Comparison of ENCODE assay signal across 13 mouse cellular contexts in genomic region chrX:37753474-37753873, GRCm38 (mm10). TPM values are rescaled to one million over a fixed set of nuclear protein-coding genes. Genes with fewer than 3 reads are reported as not detected.
DNase-seq lines count a peak whose midpoint lies in the region; ATAC-seq and TF ChIP-seq lines count a peak whose summit lies in the region.
"Had no signal": no experiment of that assay in that cellular context is flagged by ENCODE, and none has a peak within 500 bp of the region (broad histone marks: within the 10 kb centered on the region; RNA-seq: fewer than 3 reads in every experiment).

No protein-coding gene starts in this region.

- no peak for TF ChIP-seq EP300 in ES-Bruce4 (IDR thresholded peaks at IDR 0.05; ENCODE audit: insufficient read depth, low read depth, low read length)

- no peaks in the 10 kb centered on the region for H3K36me3 ChIP-seq in heart, embryonic 13.5 days
- H3K36me3 ChIP-seq in lung, embryonic 16.5 days (ENCODE audit: control insufficient read depth, insufficient read depth, low read length), result no peaks in the 10 kb centered on the region
- H3K36me3 ChIP-seq in ES-Bruce4 (ENCODE audit: control insufficient read depth, insufficient read depth, low read length, poor library complexity, severe bottlenecking), result no peaks in the 10 kb centered on the region
- H3K36me3 ChIP-seq in intestine, embryonic 15.5 days, result no peaks in the 10 kb centered on the region
- H3K36me3 ChIP-seq: hindbrain, embryonic 15.5 days had no signal

- no peak for TF ChIP-seq CTCF in ES-Bruce4 (IDR thresholded peaks at IDR 0.05; ENCODE audit: low read depth, low read length)

- H3K27ac ChIP-seq in heart, embryonic 13.5 days (replicated peaks), result peak overlapping the region; percentile 42; the same call in 1 of the 2 replicates
- no peak overlapping the region for H3K27ac ChIP-seq in lung, embryonic 16.5 days (ENCODE audit: low read length)
- peak overlapping the region; percentile 28; the same call in 1 of the 2 replicates for H3K27ac ChIP-seq in ES-Bruce4 (ENCODE audit: insufficient read depth, low read length)
- peak overlapping the region; percentile 56; the same call in 1 of the 2 replicates for H3K27ac ChIP-seq in intestine, embryonic 15.5 days
- H3K27ac ChIP-seq: hindbrain, embryonic 15.5 days; left cerebral cortex, adult 2 months had no signal

- no peaks in the 10 kb centered on the region for H3K4me1 ChIP-seq in heart, embryonic 13.5 days
- no peaks in the 10 kb centered on the region for H3K4me1 ChIP-seq in lung, embryonic 16.5 days (replicated peaks; ENCODE audit: control insufficient read depth, insufficient read depth, low read length)
- H3K4me1 ChIP-seq in ES-Bruce4 (ENCODE audit: control insufficient read depth, insufficient read depth, low read length), result no peaks in the 10 kb centered on the region
- H3K4me1 ChIP-seq in intestine, embryonic 15.5 days (replicated peaks), result no peaks in the 10 kb centered on the region
- H3K4me1 ChIP-seq: hindbrain, embryonic 15.5 days had no signal

- no peaks in the 10 kb centered on the region for H3K27me3 ChIP-seq in heart, embryonic 13.5 days (replicated peaks)
- no peaks in the 10 kb centered on the region for H3K27me3 ChIP-seq in lung, embryonic 16.5 days (ENCODE audit: control insufficient read depth, insufficient read depth, low read depth, low read length)
- no peaks in the 10 kb centered on the region for H3K27me3 ChIP-seq in ES-Bruce4 (ENCODE audit: control insufficient read depth, insufficient read depth, low read length, poor library complexity, severe bottlenecking)
- H3K27me3 ChIP-seq in intestine, embryonic 15.5 days (replicated peaks), result no peaks in the 10 kb centered on the region
- H3K27me3 ChIP-seq: hindbrain, embryonic 15.5 days had no signal

- WGBS in heart, embryonic 13.5 days, result 27% methylated on average over 5 of the region's 5 CpGs
- 32% methylated on average over 5 of the region's 5 CpGs for WGBS in lung, embryonic 16.5 days
- WGBS in intestine, embryonic 15.5 days, result 39% methylated on average over 5 of the region's 5 CpGs

- intact Hi-C loops in heart, postnatal 36 days (cut with DNase I), result no loop called here

- no peak overlapping the region for H3K9ac ChIP-seq in heart, embryonic 13.5 days
- no peak overlapping the region for H3K9ac ChIP-seq in lung, embryonic 16.5 days (ENCODE audit: low read length)
- no peak overlapping the region for H3K9ac ChIP-seq in ES-Bruce4 (ENCODE audit: low read depth, poor library complexity, severe bottlenecking)
- H3K9ac ChIP-seq in intestine, embryonic 15.5 days, result no peak overlapping the region
- H3K9ac ChIP-seq: hindbrain, embryonic 15.5 days had no signal

- ATAC-seq in heart, embryonic 13.5 days (ENCODE audit: extremely low read depth, insufficient number of reproducible peaks, low FRiP score, low TSS enrichment), result no peak
- ATAC-seq in lung, embryonic 16.5 days (ENCODE audit: low read depth), result peak; percentile 66; the same call in 1 of the 2 replicates
- no peak for ATAC-seq in intestine, embryonic 15.5 days

- H3K4me2 ChIP-seq in heart, embryonic 13.5 days, result no peak overlapping the region
- H3K4me2 ChIP-seq in lung, embryonic 16.5 days (ENCODE audit: low read depth, low read length), result no peak overlapping the region
- H3K4me2 ChIP-seq in intestine, embryonic 15.5 days (replicated peaks), result no peak overlapping the region
- H3K4me2 ChIP-seq: hindbrain, embryonic 15.5 days had no signal

- no peak overlapping the region for H3K4me3 ChIP-seq in heart, embryonic 13.5 days
- H3K4me3 ChIP-seq in lung, embryonic 16.5 days (ENCODE audit: low read length), result no peak overlapping the region
- H3K4me3 ChIP-seq in ES-Bruce4 (ENCODE audit: low read depth, low read length), result no peak overlapping the region
- no peak overlapping the region for H3K4me3 ChIP-seq in intestine, embryonic 15.5 days (replicated peaks)
- H3K4me3 ChIP-seq: hindbrain, embryonic 15.5 days; left cerebral cortex, adult 2 months had no signal

- no peak for TF ChIP-seq POLR2A in ES-Bruce4 (IDR thresholded peaks at IDR 0.05; ENCODE audit: insufficient read depth, low read length)

- H3K9me3 ChIP-seq in heart, embryonic 13.5 days, result no peaks in the 10 kb centered on the region
- no peaks in the 10 kb centered on the region for H3K9me3 ChIP-seq in lung, embryonic 16.5 days (ENCODE audit: control insufficient read depth, low read length)
- H3K9me3 ChIP-seq in ES-Bruce4 (replicated peaks; ENCODE audit: control insufficient read depth, insufficient read depth, low read length, poor library complexity, severe bottlenecking), result no peaks in the 10 kb centered on the region
- no peaks in the 10 kb centered on the region for H3K9me3 ChIP-seq in intestine, embryonic 15.5 days
- H3K9me3 ChIP-seq: hindbrain, embryonic 15.5 days had no signal

- no peak for DNase-seq in heart, postnatal 36 days
- DNase-seq in lung, postnatal 25 days (ENCODE audit: low spot score), result no peak
- DNase-seq in urinary bladder, adult 2 months (ENCODE audit: low spot score), result no peak
- DNase-seq: adrenal gland, postnatal 36 days; liver had no signal

RNA-seq across cellular contexts. Expression of gene Rhox5, which starts 51.2 kb away (rescaled TPM):
- 10.6 and 12.4 TPM in 2 replicates for polyA plus RNA-seq in heart, embryonic 13.5 days (2015; fragmentation: Nextera tagmentation; extraction: Ambion mirVana)
- total RNA-seq in heart, postnatal 36 days (2021), result 1 to 10 TPM in 1 of 2 experiments, under 1 TPM in 1; 0.83 to 2.3 TPM
- 3.1 and 3.2 TPM in 2 replicates for polyA plus RNA-seq in lung, embryonic 16.5 days (2015; fragmentation: Nextera tagmentation; extraction: Ambion mirVana)
- polyA plus RNA-seq in ES-Bruce4 (2011; ENCODE audit: insufficient read depth, insufficient read length, low read depth, missing spikeins), result 162 and 170 TPM in 2 replicates
- 2.8 and 2.9 TPM in 2 replicates for polyA plus RNA-seq in intestine, embryonic 15.5 days (2015; fragmentation: Nextera tagmentation; extraction: Ambion mirVana)
- polyA plus RNA-seq in urinary bladder, adult 2 months (2012; rRNA removed), result 8.6 and 9.8 TPM in 2 replicates
- total RNA-seq: adrenal gland, postnatal 36 days; common myeloid progenitor, adult 5-6 weeks; left cerebral cortex, adult 2 months; megakaryocyte, adult 5-6 weeks had no signal

Comparison
In these comparisons a context has a peak if more than half of its experiments do, and no peak if none do; other contexts are left out.
1. RNA of gene Rhox5, which starts 51.2 kb away (polyA plus RNA-seq): 162 to 170 TPM in ES-Bruce4; 10.6 to 12.4 TPM in heart, embryonic 13.5 days, 8.6 to 9.8 TPM in urinary bladder, adult 2 months, 3.1 to 3.2 TPM in lung, embryonic 16.5 days and 2.8 to 2.9 TPM in intestine, embryonic 15.5 days; every median in the first group is over 10 times any median in the second.